Comparison of ENCODE assay signal across 8 mouse cellular contexts in genomic region chr15:63721669-63722357, GRCm38 (mm10).
DNase-seq lines count a peak whose midpoint lies in the region.

No protein-coding gene starts in this region.

- peak; percentile 7 for DNase-seq in cerebellum, adult 9-10 months
- DNase-seq in cerebellum, adult 11 months: no peak
- peak; percentile 31 for DNase-seq in 3T3-L1 (ENCODE audit: low read depth, low spot score)
- peak; percentile 61 for DNase-seq in adrenal gland, postnatal 10 days
- peak; percentile 67 for DNase-seq in forelimb bud, embryonic 11.5 days (ENCODE audit: low read depth, low spot score)
- peak; percentile 59 to 65 for DNase-seq in layer of hippocampus, postnatal 10 days (ENCODE audit: low spot score in 2 of 2)
- peak; percentile 41 for DNase-seq in lung, postnatal 25 days (ENCODE audit: low spot score)
- peak; percentile 45 to 51 for DNase-seq in spleen, postnatal 36 days (ENCODE audit: low spot score in 2 of 2)
